Mouse (Mus musculus) v-Abl transformed pro-B cells (cell line): ENCODE data around the gene Smyd1.
"Not testable (repeated sequence)": the region's sequence is repeated elsewhere in the genome, so short reads cannot be mapped to it uniquely, and the experiment has no call there.

Experiments used
- in situ Hi-C, 2 experiments: fragments of 400-800 bp; cut with MboI; formaldehyde crosslinking; loops; one replicate each; pipeline ENCODE4 v1.15.1; 2025; ENCODE audit not compliant: unreplicated experiment in 2 of 2

Gene Smyd1

DNA sequence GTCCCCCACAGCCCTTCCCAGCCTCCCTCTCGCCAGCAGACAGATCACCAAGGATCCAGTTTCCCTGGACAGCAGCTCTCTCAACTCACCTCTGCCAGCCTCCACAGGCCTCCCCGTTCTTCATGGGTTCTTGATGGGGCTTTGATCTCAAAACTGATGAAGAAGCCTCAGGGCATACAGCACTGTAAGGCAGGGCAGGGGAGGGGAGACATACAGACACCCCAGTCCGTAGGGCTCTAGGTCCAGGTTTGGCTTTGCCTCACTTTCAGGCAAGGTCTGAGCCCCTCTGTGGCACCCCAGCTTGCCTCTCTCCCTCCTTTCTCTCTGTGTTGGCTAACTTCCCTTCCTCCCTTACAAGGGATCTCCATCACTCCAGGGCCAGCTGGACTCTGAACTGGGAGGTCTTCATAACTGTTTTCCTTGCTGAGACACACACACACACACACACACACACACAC is at the start of gene Smyd1:
Gene Smyd1 (minus strand): TSS at position 408 of the 458 bp plus-strand sequence.
- in situ Hi-C loops, result no loop called here

- in situ Hi-C loops, result no loop called here
These were observed 49.1 kb upstream of the Smyd1 start for GRCm38 (mm10) chr6:71371085-71371605.

DNA sequence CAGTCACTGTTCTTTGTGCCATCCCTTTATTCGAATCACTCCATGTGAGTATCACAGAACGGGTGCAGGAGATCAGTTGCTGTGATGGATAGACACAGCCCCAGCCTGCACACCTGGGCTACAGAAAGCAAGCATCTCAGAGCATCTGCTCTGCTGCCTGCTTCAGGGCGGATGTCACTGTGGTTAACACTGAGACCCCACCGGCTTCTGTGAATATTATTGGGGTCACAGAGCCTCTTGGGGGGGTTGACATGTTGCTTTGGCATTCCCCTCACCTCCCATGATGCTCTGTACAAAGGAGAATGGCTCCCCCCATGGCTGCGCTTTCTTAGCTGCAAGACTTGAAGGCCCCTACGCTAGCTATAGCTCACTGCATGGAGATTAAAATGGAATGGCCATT is 47.4 kb upstream of the Smyd1 start:
- in situ Hi-C loops, result loop anchor here in 1 of 2 experiments (10.0 kb wide), 1 partner anchor 415 kb away; the partner anchor contains the start of gene Foxi3

DNA sequence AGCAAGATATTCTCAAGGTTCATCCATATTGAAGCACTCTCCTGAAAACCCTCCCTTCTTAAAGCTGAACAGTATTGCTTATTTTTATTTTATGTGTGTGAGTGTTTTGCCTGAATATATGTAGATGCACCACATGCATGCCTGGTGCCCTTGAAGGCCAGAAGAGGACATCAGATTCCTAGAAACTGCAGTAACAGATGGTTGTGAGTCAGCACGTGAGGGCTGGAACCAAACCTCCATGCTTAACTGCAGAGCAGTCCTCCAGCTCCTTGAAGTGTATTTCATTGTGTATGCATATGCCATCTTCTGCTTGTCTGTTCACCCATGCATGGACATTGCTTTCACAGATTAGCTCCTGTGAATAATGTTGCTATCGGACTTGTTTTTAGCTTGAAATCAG is 42.0 kb upstream of the Smyd1 start:
- in situ Hi-C loops, result loop anchor here in 1 of 2 experiments (10.0 kb wide), 1 partner anchor 409 kb away; the partner anchor contains the start of gene Foxi3

DNA sequence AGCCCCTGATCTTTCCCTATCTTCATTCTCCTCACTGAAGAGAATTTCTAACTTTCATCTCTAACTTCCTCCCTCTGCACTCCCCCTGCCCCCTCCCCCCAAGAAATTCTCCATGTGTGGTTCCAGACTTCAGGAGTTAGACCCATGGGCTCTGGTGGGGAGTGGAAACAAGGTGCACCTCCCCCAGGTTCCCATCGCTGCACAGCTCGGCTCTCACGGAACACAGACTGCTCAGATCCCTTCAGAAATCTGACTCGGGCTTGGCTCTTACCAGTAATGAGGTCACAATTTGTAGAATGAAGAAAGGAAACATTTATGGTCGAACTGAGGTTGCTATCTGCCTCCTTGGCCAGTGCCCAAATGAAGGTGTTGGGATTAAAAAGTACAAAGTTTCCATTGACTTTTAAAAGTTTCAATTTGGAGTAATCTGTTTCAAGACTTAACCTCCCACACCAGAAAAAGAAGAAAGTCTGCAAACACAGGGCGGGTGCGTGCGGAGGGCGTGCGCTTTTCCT is 39.2 kb upstream of the Smyd1 start:
- in situ Hi-C loops, result loop anchor here in 1 of 2 experiments (10.0 kb wide), 1 partner anchor 406 kb away; the partner anchor contains the start of gene Foxi3

GRCm38 (mm10) chr6:71360751-71361150 is 38.7 kb upstream of the Smyd1 start:
- in situ Hi-C loops, result loop anchor here in 1 of 2 experiments (10.0 kb wide), 1 partner anchor 406 kb away; the partner anchor contains the start of gene Foxi3

DNA sequence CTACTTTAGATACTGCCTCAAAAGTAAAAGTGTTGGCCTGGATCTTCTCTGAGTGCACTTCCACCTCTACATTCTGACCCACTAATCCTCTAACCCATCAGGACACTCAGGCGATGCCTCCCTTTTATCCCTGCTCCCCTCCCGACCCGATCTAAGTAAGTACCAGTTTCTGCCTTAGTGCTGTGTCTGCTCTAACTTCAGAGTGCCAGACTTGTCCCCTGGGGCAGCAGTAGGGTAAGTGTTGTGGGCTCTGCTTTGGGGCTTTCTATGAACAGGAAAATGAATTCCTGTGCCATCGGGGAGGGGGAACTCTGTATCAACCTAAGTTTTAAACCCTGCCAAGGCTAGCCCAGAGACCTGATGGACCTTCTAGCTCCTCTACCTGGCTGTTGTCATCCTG is 38.2 kb upstream of the Smyd1 start:
- in situ Hi-C loops, result loop anchor here in 1 of 2 experiments (10.0 kb wide), 1 partner anchor 405 kb away; the partner anchor contains the start of gene Foxi3

DNA sequence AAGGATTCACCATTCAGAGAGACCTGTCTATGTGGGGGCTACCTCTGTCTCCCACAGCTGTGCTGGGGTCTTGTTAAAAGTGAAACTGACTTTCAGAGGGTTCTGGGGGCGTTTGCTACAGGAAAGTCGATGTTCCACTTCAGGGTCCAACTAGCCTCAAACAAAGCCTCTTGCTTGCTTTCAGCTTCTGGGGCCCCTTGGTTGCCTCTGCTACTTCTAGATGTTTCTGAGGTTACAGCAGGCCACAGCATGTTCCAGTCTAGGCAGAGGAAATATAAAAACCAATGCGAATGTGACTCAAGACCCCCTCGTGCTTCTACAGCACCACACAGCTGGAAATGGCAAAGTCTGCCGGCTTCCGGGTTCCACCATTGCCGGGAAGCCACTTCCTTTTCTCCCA is 35.5 kb upstream of the Smyd1 start:
- in situ Hi-C loops, result no loop called here

DNA sequence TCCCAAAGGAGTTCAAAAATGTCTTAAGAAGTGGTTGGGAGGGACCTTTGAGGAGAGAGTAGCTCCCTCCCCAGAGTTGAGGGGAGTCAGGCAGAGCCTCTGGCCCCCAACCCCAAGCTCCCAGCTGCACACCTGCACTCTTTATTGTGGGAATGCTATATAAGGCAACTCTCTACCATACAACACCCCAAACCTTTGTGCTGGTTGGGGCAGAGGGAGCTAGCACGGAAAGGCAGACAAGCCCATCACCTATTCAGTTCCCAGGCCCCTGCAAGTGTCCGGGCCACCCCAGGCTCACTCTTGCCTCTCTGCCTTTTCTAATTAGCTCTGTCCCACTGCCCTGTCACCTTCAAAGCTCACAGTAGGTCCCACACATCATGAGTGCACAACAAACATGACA is 31.7 kb upstream of the Smyd1 start:
- in situ Hi-C loops, result no loop called here

- in situ Hi-C loops, result no loop called here
These were observed 30.9 kb upstream of the Smyd1 start for GRCm38 (mm10) chr6:71352866-71353427.

GRCm38 (mm10) chr6:71352201-71352600 is 30.2 kb upstream of the Smyd1 start:
- in situ Hi-C loops, result no loop called here

DNA sequence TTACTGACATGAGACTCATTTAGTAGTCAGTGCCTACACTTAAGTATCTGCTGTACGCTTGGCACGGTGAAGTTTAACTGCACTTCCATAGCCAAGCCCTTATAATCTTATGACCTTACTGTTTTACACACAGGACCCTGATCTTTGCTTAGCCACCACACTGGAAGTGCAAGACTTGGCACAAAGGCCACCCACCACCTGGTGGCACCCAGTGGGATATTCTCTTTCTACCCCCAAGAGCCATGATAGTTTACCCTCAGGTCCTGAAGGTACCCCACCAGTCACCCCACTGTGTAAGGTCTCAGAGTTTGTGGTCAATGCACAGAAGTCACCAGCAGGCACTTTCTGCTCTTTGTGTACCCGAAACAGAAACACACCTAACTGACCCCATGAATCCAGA is 29.2 kb upstream of the Smyd1 start:
- in situ Hi-C loops, result no loop called here

DNA sequence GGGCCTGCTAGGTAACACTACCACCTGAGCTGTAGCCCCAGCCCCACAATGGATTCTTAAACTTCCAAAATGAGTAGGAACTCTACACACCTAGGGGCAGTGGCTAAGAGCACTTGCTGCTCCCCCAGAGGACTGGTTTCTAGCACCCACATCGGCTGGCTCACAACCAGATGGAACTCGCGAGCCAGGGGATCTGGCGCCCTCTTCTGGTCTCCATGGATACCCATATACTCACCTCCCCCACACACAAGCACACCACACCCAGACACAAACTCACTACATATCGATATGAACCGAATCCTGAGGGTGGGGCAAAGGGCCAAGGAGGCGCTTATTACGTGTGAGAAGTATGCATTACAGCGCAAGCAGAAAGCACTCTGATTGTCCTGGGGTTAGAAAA is 26.0 kb upstream of the Smyd1 start:
- in situ Hi-C loops, result no loop called here

- in situ Hi-C loops, result no loop called here
These were observed 19.1 kb upstream of the Smyd1 start for GRCm38 (mm10) chr6:71341179-71341578.

DNA sequence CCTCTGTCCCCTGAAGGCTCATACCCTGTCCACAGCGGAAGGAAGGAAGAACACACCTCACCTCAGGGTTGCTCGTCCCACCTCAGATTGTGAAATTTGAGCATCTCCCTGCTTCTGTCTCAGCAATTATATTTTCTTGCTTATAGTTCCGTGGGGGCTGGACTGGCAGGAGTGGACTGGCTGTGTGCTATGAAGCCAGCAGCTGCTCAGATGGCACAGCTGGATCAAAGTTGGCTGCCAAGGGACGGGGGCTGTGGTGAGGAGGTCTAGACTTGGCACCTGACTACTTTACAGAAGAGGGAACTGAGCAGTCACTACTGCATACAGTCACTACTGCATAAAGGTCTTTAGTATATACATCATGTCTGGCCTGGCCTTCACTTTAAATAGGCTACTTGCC is 17.3 kb upstream of the Smyd1 start:
- in situ Hi-C loops, result no loop called here

GRCm38 (mm10) chr6:71338941-71339340 is 16.9 kb upstream of the Smyd1 start:
- in situ Hi-C loops, result no loop called here

GRCm38 (mm10) chr6:71337666-71338065 is 15.6 kb upstream of the Smyd1 start:
- in situ Hi-C loops, result no loop called here

DNA sequence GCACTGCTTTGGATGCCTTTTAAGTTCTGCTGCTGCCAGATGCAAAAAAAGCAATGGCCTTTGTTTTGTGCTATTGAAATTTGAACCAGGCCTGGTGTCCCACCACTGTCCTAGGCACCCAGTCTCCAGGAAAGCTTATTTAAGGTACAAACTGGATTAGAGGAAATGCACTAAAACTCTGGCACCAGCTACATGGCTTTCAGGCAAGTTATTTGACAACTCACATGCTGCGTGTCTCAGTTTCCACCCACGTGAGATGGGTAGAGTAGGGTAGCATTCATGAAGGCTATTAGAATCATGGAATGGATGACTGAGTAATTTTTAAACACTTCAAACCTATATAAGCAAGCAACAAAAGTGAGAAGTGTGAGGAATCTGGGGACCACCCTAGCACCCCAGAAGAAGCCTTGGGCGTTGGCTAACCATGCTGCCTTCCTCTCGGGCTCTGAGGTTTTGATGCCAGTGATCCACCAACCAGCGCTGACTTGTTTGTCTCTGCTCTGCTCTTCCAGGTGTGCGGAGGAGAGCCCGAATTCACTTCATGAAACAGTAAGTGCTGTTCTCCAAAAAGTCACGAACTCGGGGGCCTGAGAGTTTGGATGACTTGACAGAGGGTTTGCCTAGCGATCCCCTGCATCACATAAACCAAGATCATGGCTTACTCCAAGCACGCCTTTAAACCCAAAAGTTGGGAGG is 11.7 kb upstream of the Smyd1 start:
- in situ Hi-C loops, result no loop called here

GRCm38 (mm10) chr6:71333031-71333430 is 11.0 kb upstream of the Smyd1 start:
- in situ Hi-C loops, result no loop called here

DNA sequence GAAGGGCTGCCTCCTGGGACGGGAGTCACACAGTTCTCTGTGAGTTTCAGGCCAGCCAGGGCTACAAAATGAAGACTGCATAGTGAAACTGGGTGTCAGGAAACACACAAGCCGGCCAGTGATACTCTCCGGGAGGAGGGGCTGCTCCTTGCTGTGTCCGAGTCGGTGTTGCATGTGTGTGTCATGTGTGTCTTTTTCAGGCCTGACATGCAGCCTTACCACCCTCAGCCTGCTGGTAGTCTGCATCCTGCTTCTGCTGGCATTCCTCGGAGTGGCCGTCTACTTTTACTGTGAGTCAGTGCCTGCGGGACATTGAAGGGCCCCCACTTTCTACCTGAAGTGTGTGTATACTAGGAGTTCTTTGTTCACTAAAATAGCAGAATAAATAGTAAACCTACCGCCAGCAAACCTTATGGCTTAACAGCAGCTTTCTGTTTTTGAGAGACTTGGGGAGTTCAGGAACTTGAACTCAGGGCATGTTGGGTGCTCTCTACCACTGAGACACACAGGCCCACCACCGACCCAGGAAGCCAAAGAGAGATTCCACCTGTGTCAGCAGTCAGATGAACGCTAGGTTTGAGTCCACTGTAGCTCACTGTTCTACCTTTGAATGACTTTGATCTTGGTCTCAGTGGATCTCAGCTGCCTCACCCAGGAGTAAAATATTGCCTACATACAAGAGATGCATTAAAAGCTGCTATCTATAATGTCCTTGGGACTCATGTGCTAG is 10.4 kb upstream of the Smyd1 start:
- in situ Hi-C loops, result no loop called here

DNA sequence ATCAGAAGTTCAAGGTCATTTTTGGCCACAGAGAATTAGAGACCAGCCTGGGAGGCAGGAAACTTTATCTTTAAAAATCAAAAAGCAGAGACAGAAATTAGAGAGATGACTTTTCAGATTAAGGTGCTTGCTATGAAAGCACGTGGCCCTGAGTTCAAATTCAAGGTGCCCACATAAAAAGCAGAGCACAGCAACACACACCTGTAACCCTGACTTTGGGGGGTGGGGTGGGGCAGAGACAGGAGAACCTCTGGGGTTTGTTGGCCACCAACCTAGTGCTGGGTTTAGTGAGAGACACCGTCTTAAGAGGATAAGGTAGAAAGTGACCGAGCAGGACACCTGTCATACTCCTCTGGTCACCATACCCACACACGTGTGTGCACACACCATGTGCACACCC is 9.5 kb upstream of the Smyd1 start:
- in situ Hi-C loops, result not testable (repeated sequence)
